Mouse (Mus musculus) brain, embryonic 14.5 days (tissue): ENCODE measurements around the gene Pih1d2. TPM values are rescaled to one million over a fixed set of nuclear protein-coding genes. Genes with fewer than 3 reads are reported as not detected.

Experiments used
- DNase-seq: peaks from one replicate; pipeline ENCODE4 v3.0.0-alpha.2; 2011; ENCODE audit warnings: low read depth
- CTCF ChIP-seq: fragments of 200-500 bp; IDR thresholded peaks from 2 replicates; pipeline ENCODE4 v1.5.1; 2012; ENCODE audit warnings: inconsistent platforms, mild to moderate bottlenecking, moderate library complexity, borderline replicate concordance; ENCODE audit not compliant: insufficient read depth, insufficient read length; ENCODE audit errors: extremely low read depth
- POLR2A ChIP-seq: fragments of 200-500 bp; IDR thresholded peaks from 2 replicates; pipeline ENCODE4 v1.6.1; 2012; ENCODE audit warnings: mild to moderate bottlenecking, inconsistent platforms, borderline replicate concordance; ENCODE audit not compliant: poor library complexity, insufficient read depth, insufficient read length, severe bottlenecking; ENCODE audit errors: extremely low read depth
- polyA plus RNA-seq: library from polyadenylated mRNA; depleted of rRNA; stranded (reverse); fragments of >200 nt; gene quantifications from 2 replicates; pipeline ENCODE4 v1.2.3, GENCODE M21; 2012; rRNA removed

The Pih1d2 gene
- polyA plus RNA-seq, 1 experiment = 4.6 TPM

DNA sequence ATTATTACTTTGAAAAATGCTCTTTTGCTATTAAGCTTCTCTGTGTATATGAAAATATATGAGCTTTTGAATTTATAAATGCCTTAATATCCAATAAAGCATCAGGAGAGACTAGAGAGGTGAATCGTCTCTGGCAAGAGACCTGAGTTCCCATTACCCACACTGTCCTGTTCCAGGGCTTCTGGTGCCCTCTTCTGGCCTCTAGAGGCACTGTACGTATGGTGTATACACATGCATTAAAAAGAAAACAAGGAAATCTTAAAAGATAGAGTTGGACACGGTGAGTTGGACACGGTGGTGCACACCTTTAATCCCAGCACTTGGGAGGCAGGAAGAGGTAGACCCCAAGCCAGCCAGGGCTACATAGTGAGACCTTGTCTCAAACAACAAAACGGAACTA is 53.6 kb downstream of the Pih1d2 start:
- TF ChIP-seq POLR2A (no peak), CTCF (peak; percentile 68; the same call in 1 of the 2 replicates)
- peak; percentile 65 for DNase-seq

Other genes with a start within 250 kb of the Pih1d2 start
- gene Plet1, start 122.8 kb upstream of the Pih1d2 start, polyA plus RNA-seq = 0.38 and 0.51 TPM in 2 replicates
- gene Pts, start 88.6 kb upstream of the Pih1d2 start, polyA plus RNA-seq = 73.9 and 77.3 TPM in 2 replicates
- gene Il18, start 62.5 kb upstream of the Pih1d2 start, polyA plus RNA-seq = 13.0 and 13.2 TPM in 2 replicates
- gene Bco2, start 62.1 kb upstream of the Pih1d2 start, polyA plus RNA-seq = 0.26 and 0.37 TPM in 2 replicates
- gene Tex12, start 56.0 kb upstream of the Pih1d2 start, polyA plus RNA-seq = not detected in 2 replicates
- 141 and 178 TPM in 2 replicates for gene Sdhd, start 13.5 kb upstream of the Pih1d2 start, polyA plus RNA-seq
- 302 and 372 TPM in 2 replicates for gene Timm8b, start 13.4 kb upstream of the Pih1d2 start, polyA plus RNA-seq
- 18.4 and 21.5 TPM in 2 replicates for gene Nkapd1, start 143 bp downstream of the Pih1d2 start, polyA plus RNA-seq
- gene Dlat, start 42.5 kb downstream of the Pih1d2 start, polyA plus RNA-seq = 25.4 and 32.9 TPM in 2 replicates
- gene Dixdc1, start 122.2 kb downstream of the Pih1d2 start, polyA plus RNA-seq = 29.9 and 40.6 TPM in 2 replicates
- 1.2 and 1.7 TPM in 2 replicates for gene 2310030G06Rik, start 129.2 kb downstream of the Pih1d2 start, polyA plus RNA-seq
- gene Cryab, start 134.0 kb downstream of the Pih1d2 start, polyA plus RNA-seq = 5.7 and 6.1 TPM in 2 replicates
- gene Hspb2, start 135.0 kb downstream of the Pih1d2 start, polyA plus RNA-seq = 1.3 and 1.8 TPM in 2 replicates
- 8.0 and 8.3 TPM in 2 replicates for gene Fdxacb1, start 150.9 kb downstream of the Pih1d2 start, polyA plus RNA-seq
- gene Alg9, start 157.7 kb downstream of the Pih1d2 start, polyA plus RNA-seq = 52.4 and 53.9 TPM in 2 replicates
- 46.5 and 50.1 TPM in 2 replicates for gene 1110032A03Rik, start 158.2 kb downstream of the Pih1d2 start, polyA plus RNA-seq
- 32.2 and 38.5 TPM in 2 replicates for gene Ppp2r1b, start 228.0 kb downstream of the Pih1d2 start, polyA plus RNA-seq